Mouse (Mus musculus) embryonic facial prominence, embryonic 13.5 days (tissue): ENCODE results near the gene Lclat1. TPM values are rescaled to one million over a fixed set of nuclear protein-coding genes. Genes with fewer than 3 reads are reported as not detected.

Source experiments
- ATAC-seq: fragments of 200-750 bp; cut with Nextera tagmentation; 2 replicates; pipeline ENCODE4 v1.8.0; 2017; ENCODE audit warnings: low read depth; ENCODE audit not compliant: insufficient number of reproducible peaks, insufficient read depth, low FRiP score, low TSS enrichment
- H3K27ac ChIP-seq: fragments of 300-500 bp; sonication (generic); 2 replicates; pipeline ENCODE4 v1.5.1; 2015; ENCODE audit warnings: moderate library complexity, mild to moderate bottlenecking, inconsistent platforms
- H3K27me3 ChIP-seq: fragments of 300-500 bp; sonication (generic); 2 replicates; pipeline ENCODE4 v1.6.1; 2015; ENCODE audit warnings: mild to moderate bottlenecking, inconsistent platforms
- H3K36me3 ChIP-seq: fragments of 300-500 bp; sonication (generic); 2 replicates; pipeline ENCODE4 v1.6.1; 2015; ENCODE audit warnings: mild to moderate bottlenecking, inconsistent platforms
- H3K4me1 ChIP-seq: fragments of 300-500 bp; sonication (generic); 2 replicates; pipeline ENCODE4 v1.6.1; 2015; ENCODE audit warnings: inconsistent platforms
- H3K4me2 ChIP-seq: fragments of 300-500 bp; sonication (generic); 2 replicates; pipeline ENCODE4 v1.6.1; 2015; ENCODE audit warnings: moderate library complexity, mild to moderate bottlenecking, inconsistent platforms
- H3K4me3 ChIP-seq: fragments of 300-500 bp; sonication (generic); 2 replicates; pipeline ENCODE4 v1.5.1; 2015; ENCODE audit warnings: mild to moderate bottlenecking, inconsistent platforms
- H3K9ac ChIP-seq: fragments of 300-500 bp; sonication (generic); 2 replicates; pipeline ENCODE4 v1.6.1; 2015; ENCODE audit warnings: mild to moderate bottlenecking, inconsistent platforms
- H3K9me3 ChIP-seq: fragments of 300-500 bp; sonication (generic); 2 replicates; pipeline ENCODE4 v1.6.1; 2016; ENCODE audit warnings: inconsistent platforms
- WGBS: fragments of 180-500 bp; shearing (Covaris S2); methylation state at CpG from one replicate; pipeline ENCODE4 v1.1.7; 2015; ENCODE audit warnings: mixed read lengths; 5-methylcytosine and 5-hydroxymethylcytosine counted together
- polyA plus RNA-seq: library from polyadenylated mRNA; unstranded; fragments of >200 nt; fragmentation: Nextera tagmentation; extraction: Ambion mirVana; gene quantifications from 2 replicates; pipeline ENCODE4 v1.2.1, GENCODE M21; 2015

The Lclat1 gene
- 10.4 and 10.6 TPM in 2 replicates for polyA plus RNA-seq

DNA sequence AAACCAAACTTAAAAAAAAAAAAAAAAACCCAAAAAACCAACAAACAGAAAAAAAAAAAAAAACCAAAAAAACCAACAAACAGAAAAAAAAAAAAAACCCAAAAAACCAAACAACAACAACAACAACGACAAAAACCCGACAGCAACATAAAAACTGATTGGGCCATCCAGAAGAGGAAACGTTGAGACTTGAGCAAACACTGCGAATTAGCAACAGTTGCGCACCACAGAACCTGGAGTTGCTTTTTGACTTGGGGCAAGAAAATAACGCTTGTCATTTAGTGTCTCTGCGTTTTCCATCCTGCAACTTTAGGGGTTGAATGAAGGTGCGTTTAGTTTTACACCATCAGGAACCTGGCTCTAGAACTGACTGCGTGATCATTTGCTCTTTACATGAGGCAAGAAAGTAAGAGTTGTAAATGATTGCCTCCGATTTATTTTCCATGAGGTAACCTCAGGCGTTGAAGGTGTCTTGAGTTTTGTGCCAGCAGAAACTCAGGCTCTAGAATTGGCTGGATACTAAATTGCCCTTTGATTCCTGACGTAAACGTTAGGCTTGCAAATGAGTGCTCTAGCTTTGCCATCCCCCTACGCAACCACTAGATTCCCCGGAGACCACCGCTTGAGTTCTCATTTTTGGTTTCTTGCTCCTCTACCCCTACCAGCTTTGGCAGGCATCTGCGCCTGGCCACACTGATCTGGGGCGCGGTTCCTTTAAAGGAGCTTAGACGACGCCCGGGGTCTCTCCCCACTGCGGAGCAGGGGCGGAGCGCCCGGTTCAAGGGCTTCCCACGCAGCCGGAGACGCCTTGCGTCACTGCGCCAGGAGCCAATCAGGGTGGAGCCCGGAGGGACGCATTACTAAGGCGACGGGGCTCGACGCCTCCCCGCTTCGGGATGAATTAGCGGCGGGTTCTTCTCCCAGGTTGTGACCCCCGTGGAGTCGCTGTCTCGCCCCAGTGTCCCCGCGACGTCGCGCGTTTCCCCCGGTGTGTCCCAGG lies at the start of gene Lclat1:
Gene Lclat1 (plus strand): TSS at position 828 of the 1,000 bp plus-strand sequence.
- Histone ChIP-seq H3K4me2 (peak within 1 kb of the TSS; percentile 90), H3K9me3 (no peaks in the 10 kb centered on the region), H3K4me3 (peak within 1 kb of the TSS; percentile 71), H3K27ac (peak within 1 kb of the TSS; percentile 75), H3K36me3 (no peaks in the 10 kb centered on the region), H3K9ac (peak within 1 kb of the TSS; percentile 92), H3K27me3 (no peaks in the 10 kb centered on the region), H3K4me1 (peaks cover 12% of the 10 kb centered on the region)
- whole genome bisulfite sequencing, result 5% methylated on average over 51 of the region's 51 CpGs
- peak; percentile 99 for ATAC-seq

DNA sequence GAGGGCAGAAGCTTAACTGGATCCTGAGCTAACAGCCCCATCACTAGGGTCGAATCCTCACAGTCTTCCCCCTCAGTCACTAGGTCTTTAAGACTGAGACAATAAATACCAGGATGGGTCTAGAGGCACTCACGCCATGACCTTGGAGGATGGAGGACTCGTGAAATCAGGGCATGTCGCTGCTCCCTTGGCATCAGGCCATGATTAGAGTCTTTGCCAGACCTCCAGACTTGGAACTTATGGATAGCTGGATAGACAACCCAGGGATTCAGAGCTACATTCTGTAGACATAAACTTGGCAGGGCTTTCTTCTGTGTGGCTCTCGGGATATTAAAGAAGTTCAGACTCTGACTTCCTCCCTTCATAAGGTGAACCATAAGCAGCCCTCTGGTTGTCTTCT lies 49.5 kb upstream of the Lclat1 start:
- H3K27me3 ChIP-seq, result no peaks in the 10 kb centered on the region
- 78% methylated on average over 5 of the region's 5 CpGs for WGBS
- no peaks in the 10 kb centered on the region for H3K9me3 ChIP-seq
- no peak overlapping the region for H3K4me3 ChIP-seq
- ATAC-seq, result no peak
- H3K27ac ChIP-seq, result no peak overlapping the region
- peaks cover 15% of the 10 kb centered on the region for H3K4me1 ChIP-seq
- no peaks in the 10 kb centered on the region for H3K36me3 ChIP-seq
- H3K9ac ChIP-seq, result no peak overlapping the region
- no peak overlapping the region for H3K4me2 ChIP-seq

DNA sequence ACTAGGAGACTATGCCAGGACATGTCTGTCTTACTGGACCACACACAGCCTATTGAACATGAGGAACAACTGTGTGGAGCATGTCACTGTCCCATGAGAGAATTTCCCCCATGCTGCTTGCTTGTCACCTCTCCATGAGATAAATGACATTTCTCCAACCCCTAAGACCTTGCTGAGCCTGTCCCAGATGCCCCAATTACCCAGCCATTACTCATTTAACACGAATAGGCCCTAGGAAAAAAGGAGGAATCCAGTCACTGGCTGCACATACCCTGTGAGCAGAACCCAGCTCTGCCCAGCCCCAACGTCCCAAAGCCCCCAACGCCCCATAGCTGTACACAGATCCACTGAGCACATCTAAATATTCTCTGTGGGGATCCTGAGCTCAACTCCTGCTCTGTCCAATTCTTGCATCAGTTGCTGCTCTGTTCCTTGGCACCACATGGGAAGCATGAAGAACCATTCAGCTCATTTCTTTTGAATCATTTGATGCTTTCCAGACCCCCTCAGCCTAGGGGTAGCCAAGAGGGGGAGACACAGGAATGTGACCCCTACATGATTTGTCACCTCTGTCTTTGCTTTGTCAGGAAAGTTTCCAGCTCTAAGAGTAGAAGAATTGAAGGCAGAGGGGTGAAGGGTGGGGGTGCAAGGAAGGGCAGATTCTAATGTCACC lies 47.4 kb upstream of the Lclat1 start:
- Histone ChIP-seq H3K4me1 (peaks cover 15% of the 10 kb centered on the region), H3K4me2 (no peak overlapping the region), H3K27ac (no peak overlapping the region), H3K9me3 (no peaks in the 10 kb centered on the region), H3K4me3 (no peak overlapping the region), H3K27me3 (no peaks in the 10 kb centered on the region), H3K36me3 (no peaks in the 10 kb centered on the region), H3K9ac (no peak overlapping the region)
- 55% methylated on average over 3 of the region's 3 CpGs for WGBS
- ATAC-seq, result no peak

DNA sequence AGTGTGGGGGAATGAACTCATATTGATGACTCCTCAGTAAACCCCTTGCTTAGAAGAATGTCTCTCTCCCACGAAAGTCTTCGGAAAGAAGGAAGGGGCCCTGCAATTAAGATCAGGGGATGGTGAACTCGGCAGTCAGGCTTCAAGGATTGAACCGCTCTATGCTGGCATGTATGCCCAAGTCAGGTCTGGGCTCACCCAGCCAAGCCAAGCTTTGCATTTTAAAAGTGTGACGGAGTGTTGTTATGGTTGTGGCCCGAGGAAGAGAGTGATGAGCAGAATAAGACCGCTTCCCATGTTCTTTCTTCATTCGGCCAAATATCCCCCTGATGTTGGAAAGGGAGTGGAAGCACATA lies 46.9 kb upstream of the Lclat1 start:
- Histone ChIP-seq H3K27ac (peak overlapping the region; percentile 48; the same call in 1 of the 2 replicates), H3K27me3 (no peaks in the 10 kb centered on the region), H3K9me3 (no peaks in the 10 kb centered on the region), H3K4me2 (no peak overlapping the region), H3K9ac (no peak overlapping the region), H3K4me3 (no peak overlapping the region), H3K36me3 (no peaks in the 10 kb centered on the region), H3K4me1 (peaks cover 15% of the 10 kb centered on the region)
- 58% methylated on average over 8 of the region's 8 CpGs for WGBS
- no peak for ATAC-seq

DNA sequence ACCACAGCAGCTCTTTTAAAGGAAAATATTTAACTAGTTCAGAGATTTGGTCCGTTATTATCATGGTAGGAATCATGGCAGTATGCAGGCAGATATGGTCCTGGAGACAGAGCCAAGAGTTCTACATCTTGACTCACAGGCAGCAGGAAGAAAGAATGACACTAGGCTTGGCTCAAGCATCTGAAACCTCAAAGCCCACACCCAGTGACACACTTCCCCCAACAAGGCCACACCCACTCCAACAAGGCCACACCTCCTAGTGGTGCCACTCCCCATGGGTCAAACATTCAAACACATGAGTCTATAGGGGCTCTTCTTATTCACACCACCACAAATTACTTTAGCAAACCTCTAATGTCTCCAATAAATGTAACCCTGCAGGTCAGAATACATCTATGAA lies 45.1 kb upstream of the Lclat1 start:
- no peaks in the 10 kb centered on the region for H3K9me3 ChIP-seq
- no peak for ATAC-seq
- WGBS, result 78% methylated on average over 1 of the region's 1 CpGs

DNA sequence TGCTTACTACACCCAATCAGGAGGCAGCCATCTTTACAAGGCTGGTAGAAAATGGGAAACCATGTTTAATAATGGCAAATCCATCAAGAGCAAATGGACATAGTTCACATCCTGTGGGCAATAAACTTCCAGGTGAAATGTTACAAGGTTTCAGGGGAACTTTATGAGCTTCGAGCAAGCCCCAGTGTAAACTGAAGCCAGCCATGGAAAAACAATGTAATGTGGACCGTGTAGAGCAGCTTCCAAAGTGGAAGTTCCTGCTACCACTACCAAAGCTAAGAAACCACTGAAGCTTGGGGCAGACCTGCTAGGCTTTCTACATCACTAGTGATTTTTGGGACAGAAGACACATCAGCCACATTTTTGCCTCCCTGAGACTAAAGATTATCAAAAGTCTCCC lies 44.5 kb upstream of the Lclat1 start:
- no peak for ATAC-seq
- no peak overlapping the region for H3K27ac ChIP-seq
- H3K9ac ChIP-seq, result no peak overlapping the region
- no peaks in the 10 kb centered on the region for H3K36me3 ChIP-seq
- H3K27me3 ChIP-seq, result no peaks in the 10 kb centered on the region
- peaks cover 19% of the 10 kb centered on the region for H3K4me1 ChIP-seq
- H3K4me2 ChIP-seq, result no peak overlapping the region
- no peaks in the 10 kb centered on the region for H3K9me3 ChIP-seq
- WGBS, result 80% methylated on average over 2 of the region's 2 CpGs
- no peak overlapping the region for H3K4me3 ChIP-seq

More for the DNA sequence above, 45.1 kb upstream of the Lclat1 start:
- Histone ChIP-seq H3K36me3 (no peaks in the 10 kb centered on the region), H3K4me3 (no peak overlapping the region), H3K27me3 (no peaks in the 10 kb centered on the region), H3K4me1 (peaks cover 18% of the 10 kb centered on the region), H3K4me2 (no peak overlapping the region), H3K27ac (no peak overlapping the region), H3K9ac (no peak overlapping the region)

DNA sequence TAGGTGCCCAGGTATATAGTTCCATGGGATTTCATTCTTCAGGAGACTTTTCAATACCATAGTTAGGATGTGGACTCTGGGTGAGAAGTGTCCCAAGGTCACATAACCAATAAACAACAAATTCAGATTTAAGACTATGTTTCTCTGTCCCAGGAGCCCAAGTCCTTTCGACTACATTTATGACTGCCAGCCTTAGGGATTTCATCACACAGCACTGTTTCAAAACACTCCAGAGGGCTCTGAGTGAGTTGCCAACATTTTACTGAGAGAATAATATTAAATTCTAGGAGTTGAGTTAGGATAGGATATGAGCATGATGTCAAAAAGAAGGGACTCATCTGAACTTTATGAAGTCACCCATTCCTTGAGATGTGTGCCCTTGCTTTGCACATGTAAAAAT lies 44.0 kb upstream of the Lclat1 start:
- Histone ChIP-seq H3K4me3 (no peak overlapping the region), H3K36me3 (no peaks in the 10 kb centered on the region), H3K27ac (no peak overlapping the region), H3K4me1 (peaks cover 19% of the 10 kb centered on the region), H3K9me3 (no peaks in the 10 kb centered on the region), H3K9ac (no peak overlapping the region), H3K4me2 (no peak overlapping the region), H3K27me3 (no peaks in the 10 kb centered on the region)
- 85% methylated on average over 1 of the region's 1 CpGs for WGBS
- no peak for ATAC-seq

DNA sequence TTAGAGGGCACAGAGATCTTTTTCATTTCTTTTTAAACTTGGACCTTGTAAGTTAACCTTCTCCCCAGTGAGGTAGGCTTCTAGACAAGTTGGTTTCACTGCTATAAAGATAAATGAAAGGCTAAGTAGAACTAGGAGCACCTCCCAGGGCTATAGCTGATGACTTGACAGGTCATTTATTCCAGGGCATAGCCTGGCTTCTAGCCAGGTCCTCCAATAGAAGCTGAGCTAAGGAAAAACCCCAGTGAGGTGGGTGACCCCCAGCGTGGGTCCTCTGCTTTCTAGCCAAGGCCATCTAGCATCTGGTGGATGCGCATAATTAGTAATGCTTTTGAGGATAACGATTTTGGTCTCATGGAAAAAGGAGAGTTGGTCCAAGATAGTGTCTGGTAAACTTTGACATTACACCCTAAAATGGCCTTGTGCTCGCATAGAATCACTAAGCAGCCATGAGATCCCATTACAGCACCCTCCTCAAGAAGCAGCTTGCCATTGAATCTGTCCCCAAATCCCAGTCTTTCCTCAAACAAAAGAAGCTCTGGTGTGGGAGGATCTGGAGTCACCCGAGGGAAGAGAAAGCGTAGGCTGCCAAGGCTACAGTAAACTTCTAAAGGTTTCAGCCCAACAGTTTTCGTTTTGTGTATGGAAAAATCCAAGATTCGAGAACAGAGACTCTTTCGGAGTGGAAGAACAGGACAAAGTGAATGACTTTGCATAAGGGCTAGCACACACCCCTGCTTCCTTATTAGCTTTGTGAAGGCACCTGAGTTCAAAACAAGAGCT lies 41.2 kb upstream of the Lclat1 start:
- ATAC-seq, result no peak
- WGBS, result 83% methylated on average over 9 of the region's 9 CpGs

DNA sequence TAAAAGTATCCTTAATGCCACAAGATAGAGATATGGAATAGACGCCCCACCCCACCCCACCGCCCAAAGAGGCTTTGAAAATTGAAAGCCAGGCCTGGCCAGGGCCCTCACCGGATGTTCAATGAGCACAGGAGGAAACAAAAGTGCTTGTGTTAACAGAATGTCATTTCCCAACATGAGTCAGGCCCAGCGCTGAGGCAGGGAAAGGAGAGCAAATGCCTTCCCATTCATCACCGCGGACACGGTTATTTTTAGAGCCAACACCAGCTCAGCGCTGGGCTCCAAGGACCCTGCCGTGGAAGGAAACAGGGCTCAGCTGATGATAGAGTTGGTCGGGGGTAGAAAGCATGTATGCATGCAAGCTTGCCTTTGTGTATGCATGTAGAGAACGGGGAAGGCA lies 40.4 kb upstream of the Lclat1 start:
- no peak for ATAC-seq
- Histone ChIP-seq H3K9ac (no peak overlapping the region), H3K4me1 (peaks cover 11% of the 10 kb centered on the region), H3K9me3 (no peaks in the 10 kb centered on the region), H3K27ac (no peak overlapping the region), H3K27me3 (no peaks in the 10 kb centered on the region), H3K4me2 (no peak overlapping the region), H3K4me3 (no peak overlapping the region), H3K36me3 (no peaks in the 10 kb centered on the region)
- whole genome bisulfite sequencing, result 46% methylated on average over 11 of the region's 11 CpGs

More for the DNA sequence above, 41.2 kb upstream of the Lclat1 start:
- no peak overlapping the region for H3K4me2 ChIP-seq
- H3K9me3 ChIP-seq, result no peaks in the 10 kb centered on the region
- H3K9ac ChIP-seq, result no peak overlapping the region
- H3K36me3 ChIP-seq, result no peaks in the 10 kb centered on the region
- H3K4me3 ChIP-seq, result no peak overlapping the region
- H3K27ac ChIP-seq, result no peak overlapping the region
- H3K4me1 ChIP-seq, result peaks cover 4% of the 10 kb centered on the region; the same call in 1 of the 2 replicates
- H3K27me3 ChIP-seq, result no peaks in the 10 kb centered on the region

DNA sequence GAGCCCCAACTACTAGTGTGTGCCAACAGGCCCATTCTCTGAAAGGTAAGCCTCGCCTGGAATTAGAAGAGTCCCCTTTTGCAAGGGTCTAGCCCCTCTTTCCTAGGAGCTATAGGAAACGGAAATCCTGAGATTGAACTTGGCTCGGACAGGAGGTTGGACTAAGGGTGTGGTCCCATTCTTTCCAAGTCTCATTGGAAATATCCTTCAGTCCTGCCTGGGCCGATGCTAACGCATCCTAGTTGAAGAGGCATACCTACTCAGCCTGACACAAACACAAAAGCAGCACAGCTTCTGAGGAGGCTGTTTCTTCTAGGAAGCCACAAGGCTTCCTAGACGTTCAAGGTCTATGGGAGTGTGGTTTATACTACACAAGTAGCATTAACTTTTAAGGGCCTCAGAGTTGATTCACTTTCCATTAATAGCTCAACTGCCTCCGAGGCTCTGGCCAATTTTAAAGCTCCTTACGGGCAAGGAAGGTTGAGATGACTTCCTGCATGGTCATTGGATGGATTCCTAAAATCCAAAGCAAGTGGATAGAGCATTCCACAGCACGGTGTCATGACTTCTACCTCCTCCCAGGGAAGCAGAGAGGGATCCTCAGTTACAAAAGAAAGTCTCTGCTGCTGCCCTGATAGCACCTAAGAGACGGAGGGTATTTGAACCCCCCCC lies 39.3 kb upstream of the Lclat1 start:
- no peak overlapping the region for H3K4me3 ChIP-seq
- no peaks in the 10 kb centered on the region for H3K9me3 ChIP-seq
- H3K36me3 ChIP-seq, result no peaks in the 10 kb centered on the region
- H3K9ac ChIP-seq, result no peak overlapping the region
- H3K27ac ChIP-seq, result no peak overlapping the region
- H3K4me1 ChIP-seq, result peaks cover 13% of the 10 kb centered on the region
- no peaks in the 10 kb centered on the region for H3K27me3 ChIP-seq
- 77% methylated on average over 10 of the region's 10 CpGs for WGBS
- no peak for ATAC-seq
- no peak overlapping the region for H3K4me2 ChIP-seq

DNA sequence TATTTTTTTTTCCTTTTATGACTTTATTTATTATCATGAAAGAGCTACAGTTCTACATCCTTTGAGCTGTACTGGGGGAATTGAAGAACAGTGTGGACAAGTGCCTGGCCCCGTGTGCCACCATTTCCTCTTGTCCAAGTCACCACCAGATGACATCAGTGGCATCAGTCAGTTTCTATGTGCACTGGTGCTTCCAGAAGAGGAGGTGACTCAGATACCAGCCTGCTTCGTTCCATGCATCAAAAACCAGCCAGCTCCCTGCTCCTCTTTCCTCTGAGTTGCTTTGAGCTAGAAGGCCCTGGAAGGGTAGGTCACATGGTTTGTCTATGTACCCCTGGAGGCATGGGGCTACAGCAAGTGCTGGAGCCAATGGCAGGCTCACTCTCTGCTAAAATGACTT lies 37.3 kb upstream of the Lclat1 start:
- no peaks in the 10 kb centered on the region for H3K27me3 ChIP-seq
- ATAC-seq, result no peak
- no peak overlapping the region for H3K27ac ChIP-seq
- H3K4me2 ChIP-seq, result no peak overlapping the region
- 75% methylated on average over 2 of the region's 2 CpGs for WGBS
- no peaks in the 10 kb centered on the region for H3K9me3 ChIP-seq
- H3K9ac ChIP-seq, result no peak overlapping the region
- peaks cover 19% of the 10 kb centered on the region for H3K4me1 ChIP-seq
- H3K4me3 ChIP-seq, result no peak overlapping the region
- no peaks in the 10 kb centered on the region for H3K36me3 ChIP-seq
